In the genomic region with DNA sequence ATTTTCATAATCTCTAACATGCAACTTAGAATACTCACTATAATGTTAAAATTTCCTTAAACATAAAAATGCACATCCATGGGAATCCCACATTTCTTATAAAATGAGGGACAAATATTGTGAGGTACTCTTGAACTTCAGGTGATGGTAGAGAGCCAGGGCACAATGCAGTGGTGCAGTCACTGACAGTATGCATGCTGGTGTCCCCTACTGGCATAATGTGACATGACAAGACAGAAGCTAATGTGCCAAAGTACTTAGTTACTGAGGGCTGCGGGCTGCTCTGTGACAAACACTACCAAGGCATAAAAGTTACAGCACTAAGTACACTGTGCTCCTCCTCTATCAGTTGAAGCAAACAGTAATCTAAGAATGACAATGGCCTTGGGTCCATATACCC, we compare ENCODE assay signal across 13 mouse cellular contexts.
DNase-seq lines count a peak whose midpoint lies in the region; ATAC-seq and TF ChIP-seq lines count a peak whose summit lies in the region.
"Had no signal": no experiment of that assay in that cellular context is flagged by ENCODE, and none has a peak within 500 bp of the region (broad histone marks: within the 10 kb centered on the region; RNA-seq: fewer than 3 reads in every experiment).

No protein-coding gene starts in this region.

- WGBS in kidney, adult 2 months = 78% methylated on average over 1 of the region's 1 CpGs
- 69% methylated on average over 1 of the region's 1 CpGs for WGBS in stomach, postnatal 0 days
- 77% methylated on average over 1 of the region's 1 CpGs for WGBS in hindbrain, embryonic 16.5 days

- no peaks in the 10 kb centered on the region for H3K27me3 ChIP-seq in kidney, adult 2 months (replicated peaks; ENCODE audit: control insufficient read depth, insufficient read depth, low read length)
- H3K27me3 ChIP-seq in stomach, postnatal 0 days (ENCODE audit: control insufficient read depth, insufficient read depth, low read length) = no peaks in the 10 kb centered on the region
- H3K27me3 ChIP-seq in hindbrain, embryonic 16.5 days (replicated peaks; ENCODE audit: control insufficient read depth, insufficient read depth, low read length) = no peaks in the 10 kb centered on the region
- H3K27me3 ChIP-seq: embryonic facial prominence, embryonic 12.5 days; heart, embryonic 15.5 days; limb, embryonic 12.5 days; midbrain, embryonic 12.5 days had no signal

- TF ChIP-seq POLR2A in kidney, adult 2 months (IDR thresholded peaks at IDR 0.05; ENCODE audit: low read depth, low read length) = no peak
- TF ChIP-seq POLR2A in cortical plate, adult 2 months (IDR thresholded peaks at IDR 0.05; ENCODE audit: extremely low read depth, insufficient read depth, low read length) = no peak

- peak; percentile 61 for TF ChIP-seq CTCF in kidney, adult 2 months (conservative IDR thresholded peaks at IDR 0.05; ENCODE audit: insufficient read depth, insufficient read length, low read depth, low read length)
- TF ChIP-seq CTCF in cortical plate, adult 2 months (IDR thresholded peaks at IDR 0.05; ENCODE audit: extremely low read depth, insufficient read depth, low read length) = 0 out of 2 replicates have a peak, but pooled peaks have one; percentile 18
- TF ChIP-seq CTCF in stomach, postnatal 0 days (IDR thresholded peaks at IDR 0.05; ENCODE audit: low read depth) = peak; percentile 69

- TF ChIP-seq EP300 in stomach, postnatal 0 days (optimal IDR thresholded peaks at IDR 0.05) = no peak

- H3K9ac ChIP-seq in stomach, postnatal 0 days (ENCODE audit: low read length) = no peak overlapping the region
- no peak overlapping the region for H3K9ac ChIP-seq in hindbrain, embryonic 16.5 days (ENCODE audit: low read depth, low read length)
- H3K9ac ChIP-seq: embryonic facial prominence, embryonic 12.5 days; heart, embryonic 15.5 days; limb, embryonic 12.5 days; midbrain, embryonic 12.5 days had no signal

- no peaks in the 10 kb centered on the region for H3K4me1 ChIP-seq in kidney, adult 2 months (ENCODE audit: control insufficient read depth, insufficient read depth, low read length)
- no peaks in the 10 kb centered on the region for H3K4me1 ChIP-seq in cortical plate, adult 2 months (ENCODE audit: control insufficient read depth, insufficient read depth, low read length)
- no peaks in the 10 kb centered on the region for H3K4me1 ChIP-seq in stomach, postnatal 0 days (replicated peaks; ENCODE audit: control insufficient read depth, insufficient read depth)
- H3K4me1 ChIP-seq in hindbrain, embryonic 16.5 days (ENCODE audit: control insufficient read depth, insufficient read depth, low read depth, low read length) = no peaks in the 10 kb centered on the region
- H3K4me1 ChIP-seq: embryonic facial prominence, embryonic 12.5 days; heart, embryonic 15.5 days; limb, embryonic 12.5 days; midbrain, embryonic 12.5 days had no signal

- no peaks in the 10 kb centered on the region for H3K36me3 ChIP-seq in kidney, adult 2 months (ENCODE audit: control insufficient read depth, insufficient read depth, low read length)
- no peaks in the 10 kb centered on the region for H3K36me3 ChIP-seq in stomach, postnatal 0 days (ENCODE audit: control insufficient read depth, insufficient read depth, low read length)
- H3K36me3 ChIP-seq in hindbrain, embryonic 16.5 days (ENCODE audit: control insufficient read depth, insufficient read depth, low read length) = no peaks in the 10 kb centered on the region
- H3K36me3 ChIP-seq: embryonic facial prominence, embryonic 12.5 days; heart, embryonic 15.5 days; limb, embryonic 12.5 days; midbrain, embryonic 12.5 days had no signal

- DNase-seq in kidney, adult 2 months = peak; percentile 30
- no peak for DNase-seq in kidney, postnatal 4 days
- DNase-seq in urinary bladder, postnatal 14 days (ENCODE audit: low spot score) = peak; percentile 16
- no peak for DNase-seq in urinary bladder, postnatal 36 days (ENCODE audit: low spot score in 2 of 2)
- no peak for DNase-seq in stomach, postnatal 0 days (ENCODE audit: low spot score)
- DNase-seq in layer of hippocampus, adult 8-10 months (ENCODE audit: low spot score in 2 of 2) = no peak
- DNase-seq: thymus, postnatal 25 days had no signal

- H3K9me3 ChIP-seq in stomach, postnatal 0 days (ENCODE audit: control insufficient read depth, low read length) = no peaks in the 10 kb centered on the region
- no peaks in the 10 kb centered on the region for H3K9me3 ChIP-seq in hindbrain, embryonic 16.5 days (ENCODE audit: control insufficient read depth, low read length)
- H3K9me3 ChIP-seq: embryonic facial prominence, embryonic 12.5 days; heart, embryonic 15.5 days; limb, embryonic 12.5 days; midbrain, embryonic 12.5 days had no signal

- H3K4me2 ChIP-seq in stomach, postnatal 0 days (replicated peaks; ENCODE audit: low read depth) = no peak overlapping the region
- H3K4me2 ChIP-seq in hindbrain, embryonic 16.5 days (ENCODE audit: low read length) = no peak overlapping the region
- H3K4me2 ChIP-seq: embryonic facial prominence, embryonic 12.5 days; heart, embryonic 15.5 days; limb, embryonic 12.5 days; midbrain, embryonic 12.5 days had no signal

- no peak overlapping the region for H3K4me3 ChIP-seq in kidney, adult 2 months (ENCODE audit: insufficient read depth, low read depth, low read length)
- H3K4me3 ChIP-seq in cortical plate, adult 2 months (ENCODE audit: insufficient read depth, low read length) = no peak overlapping the region
- H3K4me3 ChIP-seq in stomach, postnatal 0 days (ENCODE audit: low read depth, low read length) = no peak overlapping the region
- no peak overlapping the region for H3K4me3 ChIP-seq in hindbrain, embryonic 16.5 days (ENCODE audit: low read length)
- H3K4me3 ChIP-seq: embryonic facial prominence, embryonic 12.5 days; heart, embryonic 15.5 days; limb, embryonic 12.5 days; midbrain, embryonic 12.5 days had no signal

- no peak overlapping the region for H3K27ac ChIP-seq in kidney, adult 2 months (ENCODE audit: insufficient read depth, low read depth, low read length)
- no peak overlapping the region for H3K27ac ChIP-seq in cortical plate, adult 2 months (ENCODE audit: insufficient read depth, low read length)
- no peak overlapping the region for H3K27ac ChIP-seq in stomach, postnatal 0 days (replicated peaks)
- no peak overlapping the region for H3K27ac ChIP-seq in hindbrain, embryonic 16.5 days (ENCODE audit: low read depth, low read length)
- H3K27ac ChIP-seq: embryonic facial prominence, embryonic 12.5 days; heart, embryonic 15.5 days; limb, embryonic 12.5 days; midbrain, embryonic 12.5 days had no signal

- ATAC-seq in stomach, postnatal 0 days (ENCODE audit: low FRiP score, low TSS enrichment) = no peak
- no peak for ATAC-seq in hindbrain, embryonic 16.5 days

Comparison
In these comparisons a context has a peak if more than half of its experiments do, and no peak if none do; other contexts are left out.
1. DNase-seq: peak in kidney, adult 2 months (single experiment) and urinary bladder, postnatal 14 days (single experiment); none in kidney, postnatal 4 days (0 of 2), urinary bladder, postnatal 36 days (0 of 2), stomach, postnatal 0 days (single experiment) and layer of hippocampus, adult 8-10 months (0 of 2).
2. CTCF ChIP-seq: peak in every context shown above with its lines; median percentile 69 in stomach, postnatal 0 days; 61 in kidney, adult 2 months; 18 in cortical plate, adult 2 months.